Mouse (Mus musculus): ENCODE data around the gene Tpo. TPM values are rescaled to one million over a fixed set of nuclear protein-coding genes. Genes with fewer than 3 reads are reported as not detected.

Gene Tpo
- total RNA-seq (2014; rRNA removed) (0.05 and 0.07 TPM in 2 replicates), polyA plus RNA-seq (2015; fragmentation: Nextera tagmentation; extraction: Ambion mirVana) (0.47 and 0.81 TPM in 2 replicates)

- Histone ChIP-seq H3K4me3 (ENCODE audit: low read length) (no peak within 1 kb of the TSS), H3K36me3 (ENCODE audit: insufficient read depth, low read length) (no peaks in the 10 kb centered on the region), H3K9me3 (ENCODE audit: low read length) (no peaks in the 10 kb centered on the region), H3K9ac (replicated peaks; ENCODE audit: low read length) (no peak within 1 kb of the TSS), H3K4me2 (ENCODE audit: low read depth, low read length) (no peak within 1 kb of the TSS), H3K27ac (no peak within 1 kb of the TSS), H3K27me3 (ENCODE audit: insufficient read depth, low read length) (no peaks in the 10 kb centered on the region), H3K4me1 (ENCODE audit: insufficient read depth, low read length) (no peaks in the 10 kb centered on the region; the same call in 1 of the 2 replicates)
- no peak for TF ChIP-seq CTCF (IDR thresholded peaks at IDR 0.05; ENCODE audit: low read depth)
- WGBS = 89% methylated on average over 4 of the region's 4 CpGs
- no peak for ATAC-seq
- no peak for DNase-seq (ENCODE audit: low spot score)
These were observed at the start of gene Tpo for GRCm38 (mm10) chr12:30132524-30132923. Tpo (minus strand) TSS chr12:30132624.

- DNase-seq (ENCODE audit: low spot score) = no peak
- Histone ChIP-seq H3K9ac (replicated peaks; ENCODE audit: low read length) (no peak overlapping the region), H3K9me3 (ENCODE audit: low read length) (no peaks in the 10 kb centered on the region), H3K4me3 (ENCODE audit: low read length) (no peak overlapping the region), H3K4me2 (ENCODE audit: low read depth, low read length) (no peak overlapping the region), H3K27me3 (ENCODE audit: insufficient read depth, low read length) (no peaks in the 10 kb centered on the region), H3K27ac (no peak overlapping the region), H3K36me3 (ENCODE audit: insufficient read depth, low read length) (no peaks in the 10 kb centered on the region), H3K4me1 (ENCODE audit: insufficient read depth, low read length) (no peaks in the 10 kb centered on the region)
- WGBS = 83% methylated on average over 3 of the region's 3 CpGs
- no peak for ATAC-seq
- no peak for TF ChIP-seq CTCF (IDR thresholded peaks at IDR 0.05; ENCODE audit: low read depth)
These were observed 49.3 kb upstream of the Tpo start for GRCm38 (mm10) chr12:30181721-30182120.

- ATAC-seq (no peak), DNase-seq (ENCODE audit: low spot score) (no peak)
- no peak overlapping the region for H3K4me3 ChIP-seq (ENCODE audit: low read length)
- 92% methylated on average over 1 of the region's 1 CpGs for WGBS
- TF ChIP-seq CTCF (IDR thresholded peaks at IDR 0.05; ENCODE audit: low read depth) = no peak
- H3K27me3 ChIP-seq (ENCODE audit: insufficient read depth, low read length) = no peaks in the 10 kb centered on the region
- H3K36me3 ChIP-seq (ENCODE audit: insufficient read depth, low read length) = no peaks in the 10 kb centered on the region
- no peaks in the 10 kb centered on the region for H3K9me3 ChIP-seq (ENCODE audit: low read length)
- no peaks in the 10 kb centered on the region for H3K4me1 ChIP-seq (ENCODE audit: insufficient read depth, low read length)
- no peak overlapping the region for H3K9ac ChIP-seq (replicated peaks; ENCODE audit: low read length)
- no peak overlapping the region for H3K4me2 ChIP-seq (ENCODE audit: low read depth, low read length)
- no peak overlapping the region for H3K27ac ChIP-seq
These were observed 47.2 kb upstream of the Tpo start for GRCm38 (mm10) chr12:30179623-30180022.

GRCm38 (mm10) chr12:30177966-30178365 lies 45.5 kb upstream of the Tpo start:
- Histone ChIP-seq H3K36me3 (ENCODE audit: insufficient read depth, low read length) (no peaks in the 10 kb centered on the region), H3K9ac (replicated peaks; ENCODE audit: low read length) (no peak overlapping the region), H3K9me3 (ENCODE audit: low read length) (no peaks in the 10 kb centered on the region), H3K4me3 (ENCODE audit: low read length) (no peak overlapping the region), H3K4me1 (ENCODE audit: insufficient read depth, low read length) (no peaks in the 10 kb centered on the region), H3K27ac (no peak overlapping the region), H3K27me3 (ENCODE audit: insufficient read depth, low read length) (no peaks in the 10 kb centered on the region), H3K4me2 (ENCODE audit: low read depth, low read length) (no peak overlapping the region)
- DNase-seq (ENCODE audit: low spot score) = no peak
- ATAC-seq = no peak
- 79% methylated on average over 6 of the region's 6 CpGs for WGBS
- no peak for TF ChIP-seq CTCF (IDR thresholded peaks at IDR 0.05; ENCODE audit: low read depth)

GRCm38 (mm10) chr12:30177529-30177928 lies 45.1 kb upstream of the Tpo start:
- Histone ChIP-seq H3K27me3 (ENCODE audit: insufficient read depth, low read length) (no peaks in the 10 kb centered on the region), H3K4me2 (ENCODE audit: low read depth, low read length) (no peak overlapping the region), H3K9ac (replicated peaks; ENCODE audit: low read length) (no peak overlapping the region), H3K27ac (no peak overlapping the region), H3K4me3 (ENCODE audit: low read length) (no peak overlapping the region), H3K9me3 (ENCODE audit: low read length) (no peaks in the 10 kb centered on the region), H3K36me3 (ENCODE audit: insufficient read depth, low read length) (no peaks in the 10 kb centered on the region), H3K4me1 (ENCODE audit: insufficient read depth, low read length) (no peaks in the 10 kb centered on the region)
- ATAC-seq (no peak), DNase-seq (ENCODE audit: low spot score) (no peak)
- 87% methylated on average over 2 of the region's 2 CpGs for WGBS
- no peak for TF ChIP-seq CTCF (IDR thresholded peaks at IDR 0.05; ENCODE audit: low read depth)

- H3K27ac ChIP-seq = no peak overlapping the region
- no peaks in the 10 kb centered on the region for H3K9me3 ChIP-seq (ENCODE audit: low read length)
- WGBS = 70% methylated on average over 3 of the region's 3 CpGs
- no peak overlapping the region for H3K9ac ChIP-seq (replicated peaks; ENCODE audit: low read length)
- no peaks in the 10 kb centered on the region for H3K27me3 ChIP-seq (ENCODE audit: insufficient read depth, low read length)
- H3K4me1 ChIP-seq (ENCODE audit: insufficient read depth, low read length) = no peaks in the 10 kb centered on the region
- DNase-seq (ENCODE audit: low spot score) (no peak), ATAC-seq (no peak)
- no peaks in the 10 kb centered on the region for H3K36me3 ChIP-seq (ENCODE audit: insufficient read depth, low read length)
- TF ChIP-seq CTCF (IDR thresholded peaks at IDR 0.05; ENCODE audit: low read depth) = no peak
- no peak overlapping the region for H3K4me2 ChIP-seq (ENCODE audit: low read depth, low read length)
- no peak overlapping the region for H3K4me3 ChIP-seq (ENCODE audit: low read length)
These were observed 36.1 kb upstream of the Tpo start for GRCm38 (mm10) chr12:30168491-30168890.

GRCm38 (mm10) chr12:30164538-30164937 lies 32.1 kb upstream of the Tpo start:
- TF ChIP-seq CTCF (IDR thresholded peaks at IDR 0.05; ENCODE audit: low read depth) = no peak
- no peak overlapping the region for H3K27ac ChIP-seq
- no peak overlapping the region for H3K9ac ChIP-seq (replicated peaks; ENCODE audit: low read length)
- ATAC-seq (no peak), DNase-seq (ENCODE audit: low spot score) (no peak)
- no peaks in the 10 kb centered on the region for H3K4me1 ChIP-seq (ENCODE audit: insufficient read depth, low read length)
- no peak overlapping the region for H3K4me2 ChIP-seq (ENCODE audit: low read depth, low read length)
- no peaks in the 10 kb centered on the region for H3K9me3 ChIP-seq (ENCODE audit: low read length)
- H3K4me3 ChIP-seq (ENCODE audit: low read length) = no peak overlapping the region
- no peaks in the 10 kb centered on the region for H3K27me3 ChIP-seq (ENCODE audit: insufficient read depth, low read length)
- no peaks in the 10 kb centered on the region for H3K36me3 ChIP-seq (ENCODE audit: insufficient read depth, low read length)
- 81% methylated on average over 5 of the region's 5 CpGs for WGBS
